Mouse (Mus musculus) thymus, adult 2 months (tissue): Measurements from ENCODE around the gene Cfap299. TPM values are rescaled to one million over a fixed set of nuclear protein-coding genes. Genes with fewer than 3 reads are reported as not detected.

Experiments
- DNase-seq: peaks from one replicate; pipeline ENCODE4 v3.0.0; 2021
- H3K27ac ChIP-seq: fragments of 200-500 bp; 2 replicates; pipeline ENCODE4 v1.5.1; 2012; ENCODE audit warnings: low read length, control low read depth; ENCODE audit not compliant: control insufficient read depth, insufficient read depth
- H3K27me3 ChIP-seq: fragments of 200-500 bp; 2 replicates; pipeline ENCODE4 v1.6.1; 2012; ENCODE audit warnings: mild to moderate bottlenecking, low read length, moderate library complexity, mixed read lengths; ENCODE audit not compliant: control insufficient read depth, insufficient read depth
- H3K36me3 ChIP-seq: fragments of 200-500 bp; 2 replicates; pipeline ENCODE4 v1.6.1; 2012; ENCODE audit warnings: mild to moderate bottlenecking, low read length, moderate library complexity; ENCODE audit not compliant: control insufficient read depth, insufficient read depth
- H3K4me1 ChIP-seq: fragments of 200-500 bp; replicated peaks from 2 replicates; pipeline ENCODE4 v1.6.1; 2012; ENCODE audit warnings: low read length; ENCODE audit not compliant: control insufficient read depth, insufficient read depth
- H3K4me3 ChIP-seq: fragments of 200-500 bp; 2 replicates; pipeline ENCODE4 v1.5.1; 2012; ENCODE audit warnings: mild to moderate bottlenecking, low read length, control low read depth, moderate library complexity; ENCODE audit not compliant: control insufficient read depth, insufficient read depth
- CTCF ChIP-seq: fragments of 200-500 bp; IDR thresholded peaks from 2 replicates; pipeline ENCODE4 v1.5.1; 2012; ENCODE audit warnings: mild to moderate bottlenecking, control low read depth, low read length, moderate library complexity, borderline replicate concordance; ENCODE audit not compliant: control insufficient read depth, poor library complexity, insufficient read depth; ENCODE audit errors: extremely low read depth
- POLR2A ChIP-seq: fragments of 200-500 bp; IDR thresholded peaks from 2 replicates; pipeline ENCODE4 v1.6.1; 2012; ENCODE audit warnings: mild to moderate bottlenecking, low read length, control low read depth, moderate library complexity; ENCODE audit not compliant: control insufficient read depth, poor library complexity, insufficient read depth; ENCODE audit errors: extremely low read depth
- WGBS: fragments of 180-500 bp; shearing (Covaris S2); methylation state at CpG from one replicate; pipeline ENCODE4 v1.1.7; 2018; 5-methylcytosine and 5-hydroxymethylcytosine counted together
- polyA plus RNA-seq: library from polyadenylated mRNA; depleted of rRNA; stranded (reverse); fragments of >200 nt; gene quantifications from 2 replicates; pipeline ENCODE4 v1.2.3, GENCODE M21; 2012

Gene Cfap299
- polyA plus RNA-seq, 1 experiment = not detected

GRCm38 (mm10) chr5:98578398-98578797 lies 249.3 kb downstream of the Cfap299 start:
- Histone ChIP-seq H3K27ac (no peak overlapping the region), H3K27me3 (no peaks in the 10 kb centered on the region), H3K4me3 (no peak overlapping the region), H3K4me1 (no peaks in the 10 kb centered on the region), H3K36me3 (no peaks in the 10 kb centered on the region)
- no peak for DNase-seq
- TF ChIP-seq CTCF (no peak), POLR2A (no peak)
- 6% methylated on average over 2 of the region's 2 CpGs for WGBS

GRCm38 (mm10) chr5:98580811-98581210 lies 251.7 kb downstream of the Cfap299 start:
- H3K4me1 ChIP-seq = no peaks in the 10 kb centered on the region
- no peaks in the 10 kb centered on the region for H3K27me3 ChIP-seq
- no peak overlapping the region for H3K27ac ChIP-seq
- H3K4me3 ChIP-seq = no peak overlapping the region
- H3K36me3 ChIP-seq = no peaks in the 10 kb centered on the region
- no peak for TF ChIP-seq CTCF
- TF ChIP-seq POLR2A = no peak
- DNase-seq = no peak
- WGBS = 70% methylated on average over 5 of the region's 5 CpGs

GRCm38 (mm10) chr5:98582051-98582450 lies 252.9 kb downstream of the Cfap299 start:
- Histone ChIP-seq H3K27me3 (no peaks in the 10 kb centered on the region), H3K36me3 (no peaks in the 10 kb centered on the region), H3K4me3 (no peak overlapping the region), H3K27ac (no peak overlapping the region), H3K4me1 (no peaks in the 10 kb centered on the region)
- TF ChIP-seq CTCF = no peak
- TF ChIP-seq POLR2A = no peak
- 89% methylated on average over 3 of the region's 3 CpGs for WGBS
- no peak for DNase-seq

GRCm38 (mm10) chr5:98585915-98586314 lies 256.8 kb downstream of the Cfap299 start:
- DNase-seq = no peak
- H3K36me3 ChIP-seq = no peaks in the 10 kb centered on the region
- TF ChIP-seq POLR2A (no peak), CTCF (no peak)
- H3K4me1 ChIP-seq = no peaks in the 10 kb centered on the region
- H3K27me3 ChIP-seq = no peaks in the 10 kb centered on the region
- no peak overlapping the region for H3K4me3 ChIP-seq
- H3K27ac ChIP-seq = no peak overlapping the region

GRCm38 (mm10) chr5:98613511-98613910 lies 284.4 kb downstream of the Cfap299 start:
- TF ChIP-seq POLR2A = no peak
- no peak overlapping the region for H3K27ac ChIP-seq
- H3K4me1 ChIP-seq = no peaks in the 10 kb centered on the region
- no peak for DNase-seq
- H3K36me3 ChIP-seq = no peaks in the 10 kb centered on the region
- H3K27me3 ChIP-seq = no peaks in the 10 kb centered on the region
- no peak overlapping the region for H3K4me3 ChIP-seq
- WGBS = 96% methylated on average over 5 of the region's 5 CpGs

- DNase-seq = no peak
- TF ChIP-seq POLR2A (no peak), CTCF (no peak)
- Histone ChIP-seq H3K36me3 (no peaks in the 10 kb centered on the region), H3K4me3 (no peak overlapping the region), H3K27ac (no peak overlapping the region), H3K27me3 (no peaks in the 10 kb centered on the region), H3K4me1 (no peaks in the 10 kb centered on the region)
- WGBS = 79% methylated on average over 3 of the region's 3 CpGs
Measured at GRCm38 (mm10) chr5:98616902-98617301, 287.8 kb downstream of the Cfap299 start.

- Histone ChIP-seq H3K36me3 (no peaks in the 10 kb centered on the region), H3K27ac (no peak overlapping the region), H3K4me1 (no peaks in the 10 kb centered on the region), H3K27me3 (no peaks in the 10 kb centered on the region), H3K4me3 (no peak overlapping the region)
- no peak for TF ChIP-seq CTCF
- no peak for DNase-seq
- 78% methylated on average over 4 of the region's 4 CpGs for WGBS
Measured at GRCm38 (mm10) chr5:98617416-98617815, 288.3 kb downstream of the Cfap299 start.

- Histone ChIP-seq H3K4me1 (no peaks in the 10 kb centered on the region), H3K36me3 (no peaks in the 10 kb centered on the region), H3K4me3 (no peak overlapping the region), H3K27me3 (no peaks in the 10 kb centered on the region), H3K27ac (no peak overlapping the region)
- DNase-seq = no peak
- TF ChIP-seq POLR2A = no peak
- no peak for TF ChIP-seq CTCF
Measured at GRCm38 (mm10) chr5:98650345-98650744, 321.2 kb downstream of the Cfap299 start.
